ENCODE assay signal across 28 mouse cellular contexts in genomic region chr3:146571341-146571740, GRCm38 (mm10). TPM values are rescaled to one million over a fixed set of nuclear protein-coding genes. Genes with fewer than 3 reads are reported as not detected.
A peak's percentile ranks its signal among the peaks of the same experiment; 100 is the strongest.
DNase-seq lines count a peak whose midpoint lies in the region; ATAC-seq and TF ChIP-seq lines count a peak whose summit lies in the region.
"Had no signal": no experiment of that assay in that cellular context is flagged by ENCODE, and none has a peak within 500 bp of the region (broad histone marks: within the 10 kb centered on the region; RNA-seq: fewer than 3 reads in every experiment).

No protein-coding gene starts in this region.

- DNase-seq in cerebellum, postnatal 10 days = peak; percentile 8 to 31
- DNase-seq in cerebellum, adult 11-12 months = no peak
- peak; percentile 13 for DNase-seq in lung, postnatal 0 days (ENCODE audit: low spot score)
- DNase-seq in lung, adult 18-20 months = no peak
- no peak for DNase-seq in Patski (ENCODE audit: low read depth, low spot score)
- DNase-seq in heart, postnatal 14 days = no peak
- DNase-seq in spleen, postnatal 4 days (ENCODE audit: low spot score in 2 of 2) = no peak
- DNase-seq: adrenal gland, postnatal 25 days; cerebellum, adult 11 months; forebrain, postnatal 0 days; gastrocnemius, postnatal 25 days; heart, adult 2 months; kidney, postnatal 25 days had no signal

- H3K4me1 ChIP-seq in lung, postnatal 0 days (ENCODE audit: insufficient read depth, low read depth, low read length) = no peaks in the 10 kb centered on the region
- H3K4me1 ChIP-seq: embryonic facial prominence, embryonic 15.5 days; heart, embryonic 13.5 days; hindbrain, embryonic 12.5 days; lung, embryonic 15.5 days; midbrain, embryonic 12.5 days had no signal

- H3K36me3 ChIP-seq in lung, postnatal 0 days (ENCODE audit: insufficient read depth, low read length) = no peaks in the 10 kb centered on the region
- H3K36me3 ChIP-seq: embryonic facial prominence, embryonic 15.5 days; heart, embryonic 13.5 days; hindbrain, embryonic 12.5 days; lung, embryonic 15.5 days; midbrain, embryonic 12.5 days had no signal

- no peak overlapping the region for H3K27ac ChIP-seq in lung, postnatal 0 days (ENCODE audit: low read length)
- H3K27ac ChIP-seq: embryonic facial prominence, embryonic 15.5 days; heart, adult 2 months; heart, embryonic 13.5 days; hindbrain, embryonic 12.5 days; layer of hippocampus, adult 2 months; lung, embryonic 15.5 days; midbrain, embryonic 12.5 days had no signal

- no peak overlapping the region for H3K4me2 ChIP-seq in lung, postnatal 0 days (replicated peaks; ENCODE audit: low read depth, low read length)
- H3K4me2 ChIP-seq: embryonic facial prominence, embryonic 15.5 days; heart, embryonic 13.5 days; hindbrain, embryonic 12.5 days; lung, embryonic 15.5 days; midbrain, embryonic 12.5 days had no signal

- H3K9me3 ChIP-seq in lung, postnatal 0 days (ENCODE audit: low read length) = no peaks in the 10 kb centered on the region
- H3K9me3 ChIP-seq: embryonic facial prominence, embryonic 15.5 days; heart, embryonic 13.5 days; hindbrain, embryonic 12.5 days; lung, embryonic 15.5 days; midbrain, embryonic 12.5 days had no signal

- H3K27me3 ChIP-seq in lung, postnatal 0 days (replicated peaks; ENCODE audit: insufficient read depth, low read length) = no peaks in the 10 kb centered on the region
- H3K27me3 ChIP-seq in Patski = no peaks in the 10 kb centered on the region
- H3K27me3 ChIP-seq: embryonic facial prominence, embryonic 15.5 days; heart, embryonic 13.5 days; hindbrain, embryonic 12.5 days; lung, embryonic 15.5 days; midbrain, embryonic 12.5 days had no signal

- no peak for TF ChIP-seq CTCF in lung, postnatal 0 days (IDR thresholded peaks at IDR 0.05)
- TF ChIP-seq CTCF in Patski (IDR thresholded peaks at IDR 0.05) = no peak

- intact Hi-C loops in heart, postnatal 14 days (cut with DNase I) = no loop called here

- no peak overlapping the region for H3K4me3 ChIP-seq in lung, postnatal 0 days (ENCODE audit: low read depth, low read length)
- H3K4me3 ChIP-seq: embryonic facial prominence, embryonic 15.5 days; heart, adult 2 months; heart, embryonic 13.5 days; hindbrain, embryonic 12.5 days; layer of hippocampus, adult 2 months; lung, embryonic 15.5 days; midbrain, embryonic 12.5 days had no signal

- POLR2A ChIA-PET in Patski (lab: Charles Lee) = interaction anchor here (0.7 kb wide), 1 partner anchor 15 kb away, joined by 3 read pairs; no protein-coding TSS in a partner anchor

- ATAC-seq in lung, postnatal 0 days = no peak
- ATAC-seq in Patski = peak; percentile 10
- peak; percentile 27; the same call in 1 of the 2 replicates for ATAC-seq in megakaryocyte, adult 5-6 weeks (ENCODE audit: poor library complexity, severe bottlenecking)
- ATAC-seq: forebrain, postnatal 0 days; intestine, postnatal 0 days had no signal

- no peak for TF ChIP-seq EP300 in lung, postnatal 0 days (IDR thresholded peaks at IDR 0.05)

- CTCF ChIA-PET in Patski (lab: Charles Lee) = interaction anchor here (0.8 to 1.2 kb wide), 4 partner anchors 15 to 182 kb away, joined by 3 read pairs; no protein-coding TSS in a partner anchor

- in situ Hi-C loops in Patski (cut with MboI; ENCODE audit: low pct_unique_long_range_greater_than_20kb) = loop anchor here (25.0 kb wide), 1 partner anchor 166 kb away; no protein-coding TSS in a partner anchor

- 50% methylated on average over 1 of the region's 1 CpGs for WGBS in lung, postnatal 0 days

- no peak overlapping the region for H3K9ac ChIP-seq in lung, postnatal 0 days (replicated peaks; ENCODE audit: low read depth)
- H3K9ac ChIP-seq: embryonic facial prominence, embryonic 15.5 days; forebrain, postnatal 0 days; heart, embryonic 13.5 days; hindbrain, embryonic 12.5 days; lung, embryonic 15.5 days; midbrain, embryonic 12.5 days had no signal

RNA-seq across cellular contexts. Expression of gene Uox, which starts 1.1 kb away (rescaled TPM):
- 0.29 and 0.63 TPM in 2 replicates for polyA plus RNA-seq in lung, postnatal 0 days (2015; fragmentation: Nextera tagmentation; extraction: Ambion mirVana)
- 2.9 TPM for polyA plus RNA-seq in Patski (2021)
- not detected in 2 replicates for total RNA-seq in megakaryocyte, adult 5-6 weeks (2015)
- not detected in 2 replicates for total RNA-seq in megakaryocyte, adult 5-6 weeks (2017)
- total RNA-seq in heart, postnatal 14 days (2021) = not detected
- total RNA-seq: adrenal gland, postnatal 25 days; gastrocnemius, postnatal 25 days; heart, adult 2 months; heart, postnatal 25 days; layer of hippocampus, postnatal 25 days; neutrophil, adult 5-6 weeks had no signal
- polyA plus RNA-seq: heart, adult 2 months; hindbrain, embryonic 12.5 days; kidney, embryonic 14.5 days; limb, embryonic 11.5 days; midbrain, embryonic 12.5 days; urinary bladder, adult 2 months had no signal

RNA-seq across cellular contexts. Expression of gene Dnase2b, which starts 44.1 kb away (rescaled TPM):
- 0.05 and 0.07 TPM in 2 replicates for polyA plus RNA-seq in lung, postnatal 0 days (2015; fragmentation: Nextera tagmentation; extraction: Ambion mirVana)
- 0.03 TPM for polyA plus RNA-seq in Patski (2021)
- 0.16 and 0.39 TPM in 2 replicates for total RNA-seq in megakaryocyte, adult 5-6 weeks (2015)
- 0.22 and 0.65 TPM in 2 replicates for total RNA-seq in megakaryocyte, adult 5-6 weeks (2017)
- total RNA-seq in heart, postnatal 14 days (2021) = not detected
- total RNA-seq: adrenal gland, postnatal 25 days; forebrain, postnatal 0 days; gastrocnemius, postnatal 25 days; heart, adult 2 months; heart, postnatal 25 days; layer of hippocampus, adult 2 months; layer of hippocampus, postnatal 25 days; left cerebral cortex, postnatal 10 days; neutrophil, adult 5-6 weeks had no signal
- polyA plus RNA-seq: forebrain, postnatal 0 days; heart, adult 2 months; heart, embryonic 13.5 days; hindbrain, embryonic 12.5 days; intestine, postnatal 0 days; kidney, embryonic 14.5 days; limb, embryonic 11.5 days; lung, embryonic 15.5 days; midbrain, embryonic 12.5 days; urinary bladder, adult 2 months had no signal

RNA-seq across cellular contexts. Expression of gene Rpf1, which starts 50.1 kb away (rescaled TPM):
- polyA plus RNA-seq in lung, postnatal 0 days (2015; fragmentation: Nextera tagmentation; extraction: Ambion mirVana) = 38.4 and 39.8 TPM in 2 replicates
- polyA plus RNA-seq in Patski (2021) = 78.9 TPM
- 61.3 and 64.3 TPM in 2 replicates for total RNA-seq in megakaryocyte, adult 5-6 weeks (2015)
- total RNA-seq in megakaryocyte, adult 5-6 weeks (2017) = 70.0 and 70.2 TPM in 2 replicates
- total RNA-seq in heart, postnatal 14 days (2021) = 10 to 100 TPM; 13.6 to 14.4 TPM

Comparison
In these comparisons a context has a peak if more than half of its experiments do, and no peak if none do; other contexts are left out.
1. DNase-seq: peak in cerebellum, postnatal 10 days (2 of 2) and lung, postnatal 0 days (single experiment); none in cerebellum, adult 11-12 months (single experiment), lung, adult 18-20 months (0 of 2), Patski (single experiment), heart, postnatal 14 days (0 of 2) and spleen, postnatal 4 days (0 of 2).
2. RNA of gene Rpf1, which starts 50.1 kb away (total RNA-seq): 61.3 to 70.2 TPM in megakaryocyte, adult 5-6 weeks; 13.6 to 14.4 TPM in heart, postnatal 14 days; every median in the first group is over 4 times any median in the second.